Mouse (Mus musculus): ENCODE measurements around the gene Igsf9b.

Gene Igsf9b

DNA sequence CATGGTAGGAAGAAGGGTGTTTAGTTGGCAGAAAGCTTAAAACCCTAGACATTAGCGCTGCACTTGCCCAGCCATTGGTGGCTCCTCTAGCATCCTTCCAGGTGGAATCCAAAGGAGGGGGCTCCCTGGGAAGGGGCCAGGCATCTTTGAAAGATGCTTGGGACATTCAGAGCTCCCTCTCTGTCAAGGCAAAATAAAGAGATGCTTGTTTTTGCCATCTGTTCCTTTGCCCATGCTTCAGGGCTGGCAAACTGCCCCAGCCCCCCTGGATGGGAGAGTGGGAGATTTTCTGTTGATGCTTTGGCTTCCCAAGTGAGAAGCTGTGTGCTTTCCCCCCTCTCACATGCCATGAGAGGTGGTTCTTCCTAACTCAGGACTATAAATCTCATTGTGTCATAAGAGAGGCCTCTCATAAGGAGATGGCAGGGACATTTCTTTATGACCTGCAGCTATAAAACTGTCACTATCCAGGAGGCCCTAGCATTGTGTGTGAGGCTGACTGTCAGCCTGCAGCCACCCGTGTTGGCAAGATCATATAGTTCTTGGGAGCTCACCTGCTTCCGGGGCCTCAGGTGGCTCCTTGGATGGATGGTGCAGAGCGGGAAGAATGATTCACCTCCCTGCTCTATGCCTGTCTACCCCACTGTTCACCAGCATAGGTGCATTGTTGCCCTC is 38.1 kb downstream of the Igsf9b start:
- DNase-seq, result peak; percentile 56

DNA sequence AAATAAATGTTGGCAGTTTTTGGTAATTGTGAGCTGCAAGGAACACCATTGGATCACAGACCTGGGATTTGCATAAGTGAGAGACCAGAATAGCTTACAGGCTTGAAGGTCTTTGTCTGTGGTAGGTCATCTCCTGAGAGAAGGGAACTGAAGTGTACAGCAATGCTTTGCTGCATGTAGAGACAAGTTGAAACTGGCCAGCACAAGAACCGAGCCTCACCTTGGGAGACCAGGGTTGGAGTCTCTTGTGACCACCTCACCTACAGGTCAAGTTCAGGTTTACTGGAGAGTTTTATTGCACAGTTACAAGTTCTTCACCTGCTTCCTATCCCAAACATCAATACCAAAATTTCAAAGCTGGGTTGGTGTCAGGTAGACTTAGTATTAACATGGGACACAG is 40.2 kb downstream of the Igsf9b start:
- DNase-seq, result no peak

DNA sequence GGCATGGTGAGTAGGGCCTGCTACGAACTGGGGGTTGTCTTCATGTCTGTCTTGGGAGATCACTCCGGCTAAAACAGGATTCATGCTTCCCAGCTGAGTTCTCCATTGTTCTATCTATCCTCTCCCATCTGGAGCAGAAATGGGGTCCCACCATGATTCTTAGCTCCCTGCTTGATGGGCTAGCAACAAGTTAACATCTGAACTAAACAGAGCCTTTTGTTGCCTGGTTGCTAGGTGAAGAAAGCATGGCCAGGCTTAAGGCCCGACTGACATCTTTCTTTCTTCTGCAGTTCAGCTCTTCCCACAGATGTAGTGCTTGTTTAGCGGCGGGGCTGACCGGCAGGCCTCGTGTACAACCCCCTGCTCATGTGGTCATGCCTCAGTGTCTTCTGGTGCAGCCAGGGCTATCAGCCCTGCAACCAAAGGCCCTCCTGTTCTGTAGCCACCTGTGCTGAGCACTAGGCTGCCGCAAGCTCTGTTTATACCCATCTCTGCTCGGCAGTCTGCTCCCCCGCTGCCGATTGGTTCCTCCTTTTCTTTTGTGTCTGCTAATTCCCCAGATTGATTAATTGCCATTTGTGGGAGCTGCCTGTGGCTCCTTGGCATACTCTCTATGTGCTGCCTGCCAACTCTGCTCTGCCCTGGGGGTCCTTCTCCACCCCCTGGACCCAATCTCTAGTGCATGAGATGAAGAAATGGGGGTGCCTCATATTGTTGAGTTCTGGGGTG is 47.7 kb downstream of the Igsf9b start:
- DNase-seq, result no peak

DNA sequence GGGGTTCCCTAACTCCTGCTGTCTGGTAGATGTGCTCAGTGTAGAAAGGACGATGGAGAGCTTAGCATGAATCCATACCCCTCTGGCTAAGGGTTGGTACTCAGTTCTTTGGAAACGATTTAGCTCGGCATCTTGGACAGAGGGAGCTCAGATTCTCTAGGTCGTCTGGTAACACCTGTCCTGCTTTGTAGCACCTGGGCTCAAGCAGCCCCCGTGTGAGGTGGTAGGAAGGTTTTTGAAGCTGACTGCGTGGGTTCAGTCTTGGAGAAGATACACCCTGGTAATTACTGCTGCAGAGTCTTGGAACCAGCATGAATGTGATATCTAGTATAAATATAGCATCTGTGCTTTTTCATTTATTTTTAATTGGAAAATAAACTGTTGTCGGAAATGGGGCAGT is 54.1 kb downstream of the Igsf9b start:
- no peak for DNase-seq

DNA sequence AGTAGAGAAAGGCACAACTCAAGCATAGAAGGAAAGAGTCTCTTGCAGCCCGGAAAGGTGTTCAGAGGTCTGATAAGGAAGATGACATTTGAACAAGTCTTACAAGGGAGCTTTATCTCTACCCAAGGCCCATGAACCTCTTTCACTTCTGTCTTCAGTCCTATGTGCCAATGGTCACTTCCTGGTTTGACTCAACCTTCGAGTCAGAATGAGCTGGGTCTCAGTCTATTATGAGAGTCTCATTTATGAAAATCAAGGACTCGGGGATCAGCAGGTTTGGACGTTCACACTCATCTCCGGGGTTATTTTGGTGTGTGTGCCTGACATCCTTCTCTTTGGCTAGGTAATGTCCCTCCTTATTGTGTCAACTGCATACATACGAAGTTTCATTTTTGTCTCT is 58.9 kb downstream of the Igsf9b start:
- DNase-seq, result no peak

DNA sequence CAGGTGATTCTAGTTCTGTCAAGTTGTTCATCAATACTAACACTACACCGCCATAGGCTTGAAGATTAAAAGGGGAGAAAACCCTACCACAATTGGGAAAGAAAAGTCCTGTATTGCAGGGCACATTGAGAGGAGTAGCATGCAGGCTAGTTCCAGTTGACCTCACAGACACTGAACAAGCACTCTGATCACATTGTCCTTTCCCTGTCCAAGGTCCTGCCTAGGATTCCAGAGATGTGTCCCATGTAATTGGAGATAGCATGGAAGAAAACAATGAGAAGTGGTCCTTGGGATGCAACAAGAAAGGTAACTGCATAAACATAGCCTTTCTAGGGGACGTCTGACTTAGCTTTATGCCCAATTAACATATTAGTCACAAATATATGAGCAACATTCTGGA is 68.2 kb downstream of the Igsf9b start:
- no peak for DNase-seq

DNA sequence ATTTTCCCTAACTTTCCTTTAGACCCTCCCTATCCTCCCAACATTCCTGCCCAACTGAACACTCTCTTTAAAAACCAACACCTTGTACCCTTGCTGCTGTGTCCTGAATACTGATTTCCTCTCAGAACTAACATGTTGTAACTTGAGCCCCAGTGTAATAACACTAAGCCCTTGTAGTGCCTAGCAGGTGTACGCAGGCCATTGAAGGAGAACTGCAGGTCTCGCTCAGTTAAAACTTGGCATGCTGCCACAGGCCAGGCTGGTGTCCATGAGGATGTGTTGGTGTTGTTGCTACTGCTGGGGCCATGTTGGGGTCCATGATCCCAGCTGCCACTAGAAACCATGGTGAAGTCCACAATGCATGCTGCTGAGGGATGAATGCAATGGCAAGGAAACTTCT is 70.1 kb downstream of the Igsf9b start:
- DNase-seq, result no peak

DNA sequence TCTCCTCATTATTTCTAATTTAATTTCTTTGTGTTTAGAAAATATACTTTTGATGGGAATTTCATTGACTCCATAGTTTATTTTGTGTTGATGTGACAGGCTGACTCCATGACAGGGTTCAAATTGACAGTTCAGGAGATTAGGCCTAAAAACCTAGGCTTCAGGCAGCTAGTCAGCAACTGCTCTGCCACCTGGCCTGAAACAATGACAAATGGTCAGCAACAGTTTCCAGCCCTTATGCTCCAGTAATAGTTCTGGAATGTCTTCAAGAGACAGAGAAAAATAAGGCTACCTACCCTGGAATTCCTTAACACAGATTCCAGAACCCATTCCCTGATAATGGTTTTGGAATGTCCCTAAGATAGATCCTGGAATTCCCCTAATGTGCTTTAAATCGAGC is 76.7 kb downstream of the Igsf9b start:
- peak; percentile 65 for DNase-seq

DNA sequence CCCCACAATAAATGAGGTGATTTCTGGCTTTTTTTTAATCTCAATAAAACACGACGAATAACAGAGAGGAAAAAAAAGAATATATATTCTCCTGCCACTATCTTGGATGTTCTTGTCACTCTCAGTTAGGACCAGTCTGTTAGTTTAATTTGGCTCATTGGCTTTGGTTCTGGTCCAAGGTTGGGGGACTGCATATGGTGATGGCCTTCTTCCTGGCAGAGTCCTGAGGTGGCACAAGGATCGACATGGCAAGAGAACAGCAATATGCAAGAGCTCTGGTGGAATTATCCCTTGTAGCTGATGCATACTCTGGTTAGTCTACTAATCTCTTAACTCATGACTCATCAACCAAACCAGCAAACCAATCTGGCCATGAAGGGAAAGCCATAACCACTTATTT is 87.9 kb downstream of the Igsf9b start:
- peak; percentile 81 for DNase-seq

DNA sequence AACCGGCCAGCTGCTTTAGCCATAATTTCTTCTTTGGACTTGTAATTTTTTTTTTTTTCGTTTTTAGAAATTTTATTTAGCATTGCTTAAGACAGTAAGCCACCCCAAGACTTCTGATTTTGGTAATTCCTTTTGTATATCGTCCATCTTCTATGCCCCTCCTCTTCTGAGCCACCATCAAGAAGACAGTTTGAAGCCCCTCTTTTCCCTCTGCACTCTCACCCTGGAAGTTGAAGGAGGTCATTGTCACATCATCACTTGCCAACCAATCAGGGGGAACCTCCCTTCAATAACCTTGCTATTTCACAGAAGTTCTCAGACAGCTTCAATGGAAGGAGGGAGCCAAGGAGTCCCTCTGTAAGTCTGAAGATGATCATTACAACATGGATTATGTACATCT is 97.5 kb downstream of the Igsf9b start, which contains the start of gene Spata19:
Gene Spata19, plus strand, starts transcription at position 301 of the 400 bp plus-strand sequence.
- no peak for DNase-seq

DNA sequence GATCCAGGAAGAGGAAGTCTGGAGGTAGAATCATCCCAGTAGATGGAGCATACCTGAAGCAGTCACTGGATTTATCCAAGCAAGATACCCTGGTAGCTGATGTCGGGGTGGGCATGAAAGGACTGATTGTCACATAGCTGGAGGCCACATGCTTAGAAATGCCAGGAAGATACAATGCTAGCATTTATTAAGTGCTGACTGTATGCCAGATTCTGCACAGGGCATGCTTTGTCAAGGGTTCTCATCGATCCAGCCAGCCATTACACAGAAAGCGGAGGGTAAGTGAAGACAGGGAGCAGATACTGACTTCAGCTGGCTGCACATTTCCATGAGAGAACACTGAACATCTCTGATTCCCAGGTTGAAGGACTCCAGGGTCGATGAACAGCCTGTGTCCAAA is 102.2 kb downstream of the Igsf9b start:
- DNase-seq, result peak; percentile 22
